ENCODE assay signal across 17 mouse cellular contexts in genomic region chr10:94095743-94096465, GRCm38 (mm10). TPM values are rescaled to one million over a fixed set of nuclear protein-coding genes. Genes with fewer than 3 reads are reported as not detected.
A peak's percentile ranks its signal among the peaks of the same experiment; 100 is the strongest.
DNase-seq lines count a peak whose midpoint lies in the region; ATAC-seq lines count a peak whose summit lies in the region.
"Had no signal": no experiment of that assay in that cellular context is flagged by ENCODE, and none has a peak within 500 bp of the region (broad histone marks: within the 10 kb centered on the region; RNA-seq: fewer than 3 reads in every experiment).

No protein-coding gene starts in this region.

- peaks cover 14% of the 10 kb centered on the region for H3K36me3 ChIP-seq in embryonic facial prominence, embryonic 13.5 days
- peaks cover 22% of the 10 kb centered on the region for H3K36me3 ChIP-seq in embryonic facial prominence, embryonic 10.5 days (replicated peaks)
- H3K36me3 ChIP-seq in liver, embryonic 12.5 days: peaks cover 26% of the 10 kb centered on the region
- H3K36me3 ChIP-seq in midbrain, embryonic 14.5 days (ENCODE audit: control insufficient read depth, insufficient read depth, low read length): 0 out of 2 replicates have a peak, but pooled peaks cover 3% of the 10 kb centered on the region
- H3K36me3 ChIP-seq: forebrain, embryonic 15.5 days; stomach, embryonic 15.5 days had no signal

- ATAC-seq in embryonic facial prominence, embryonic 13.5 days (ENCODE audit: insufficient number of reproducible peaks, insufficient read depth, low FRiP score, low TSS enrichment, low read depth): no peak
- no peak for ATAC-seq in liver, embryonic 12.5 days
- no peak for ATAC-seq in midbrain, embryonic 14.5 days (ENCODE audit: low FRiP score, low TSS enrichment)
- ATAC-seq: forebrain, embryonic 15.5 days had no signal

- H3K4me1 ChIP-seq in embryonic facial prominence, embryonic 13.5 days: peaks cover 21% of the 10 kb centered on the region
- H3K4me1 ChIP-seq in embryonic facial prominence, embryonic 10.5 days: peaks cover 18% of the 10 kb centered on the region
- peaks cover 34% of the 10 kb centered on the region for H3K4me1 ChIP-seq in liver, embryonic 12.5 days
- H3K4me1 ChIP-seq in midbrain, embryonic 14.5 days (ENCODE audit: control insufficient read depth, insufficient read depth, low read length): no peaks in the 10 kb centered on the region
- H3K4me1 ChIP-seq: forebrain, embryonic 15.5 days; limb, embryonic 15.5 days had no signal

- no peak overlapping the region for H3K27ac ChIP-seq in embryonic facial prominence, embryonic 13.5 days
- no peak overlapping the region for H3K27ac ChIP-seq in embryonic facial prominence, embryonic 10.5 days (replicated peaks)
- H3K27ac ChIP-seq in liver, embryonic 12.5 days: 0 out of 2 replicates have a peak overlapping the region, but pooled peaks have one; percentile 43
- H3K27ac ChIP-seq in midbrain, embryonic 14.5 days (replicated peaks; ENCODE audit: low read depth, low read length): no peak overlapping the region
- H3K27ac ChIP-seq: forebrain, embryonic 15.5 days; hindbrain, embryonic 10.5 days; limb, embryonic 15.5 days; stomach, embryonic 15.5 days had no signal

- H3K9me3 ChIP-seq in embryonic facial prominence, embryonic 13.5 days: peaks cover 2% of the 10 kb centered on the region; the same call in 1 of the 2 replicates
- H3K9me3 ChIP-seq in embryonic facial prominence, embryonic 10.5 days: peaks cover 5% of the 10 kb centered on the region
- H3K9me3 ChIP-seq in liver, embryonic 12.5 days (replicated peaks): no peaks in the 10 kb centered on the region
- H3K9me3 ChIP-seq in midbrain, embryonic 14.5 days (ENCODE audit: control insufficient read depth, low read length): peaks cover 6% of the 10 kb centered on the region; the same call in 1 of the 2 replicates
- H3K9me3 ChIP-seq: forebrain, embryonic 15.5 days; limb, embryonic 15.5 days; stomach, embryonic 15.5 days had no signal

- H3K4me2 ChIP-seq in embryonic facial prominence, embryonic 13.5 days: peak overlapping the region; percentile 35
- H3K4me2 ChIP-seq in liver, embryonic 12.5 days: no peak overlapping the region
- H3K4me2 ChIP-seq in midbrain, embryonic 14.5 days (ENCODE audit: low read length): no peak overlapping the region
- H3K4me2 ChIP-seq: forebrain, embryonic 15.5 days; heart, embryonic 15.5 days; limb, embryonic 15.5 days; stomach, embryonic 15.5 days had no signal

- no peak for DNase-seq in embryonic facial prominence, embryonic 10.5 days (ENCODE audit: low spot score)
- DNase-seq in liver: no peak
- peak; percentile 84 for DNase-seq in lung, postnatal 10 days
- no peak for DNase-seq in midbrain, embryonic 14.5 days
- no peak for DNase-seq in left cerebral cortex, postnatal 25 days (ENCODE audit: low spot score in 2 of 2)
- DNase-seq in urinary bladder, postnatal 36 days (ENCODE audit: low spot score in 2 of 2): no peak
- DNase-seq: adrenal gland, adult 2 months; cerebellum, postnatal 10 days; spleen, adult 18-20 months had no signal

- no peak overlapping the region for H3K4me3 ChIP-seq in embryonic facial prominence, embryonic 13.5 days
- H3K4me3 ChIP-seq in embryonic facial prominence, embryonic 10.5 days: no peak overlapping the region
- no peak overlapping the region for H3K4me3 ChIP-seq in liver, embryonic 12.5 days
- no peak overlapping the region for H3K4me3 ChIP-seq in midbrain, embryonic 14.5 days (replicated peaks; ENCODE audit: low read depth, low read length)
- H3K4me3 ChIP-seq: forebrain, embryonic 15.5 days; heart, embryonic 15.5 days; hindbrain, embryonic 10.5 days; limb, embryonic 15.5 days; stomach, embryonic 15.5 days had no signal

- no peak overlapping the region for H3K9ac ChIP-seq in embryonic facial prominence, embryonic 13.5 days
- H3K9ac ChIP-seq in liver, embryonic 12.5 days: no peak overlapping the region
- no peak overlapping the region for H3K9ac ChIP-seq in midbrain, embryonic 14.5 days (replicated peaks; ENCODE audit: low read length)
- H3K9ac ChIP-seq: forebrain, embryonic 15.5 days; heart, embryonic 15.5 days; limb, embryonic 15.5 days; stomach, embryonic 15.5 days had no signal

- intact Hi-C loops in left cerebral cortex, postnatal 25 days (cut with DNase I): no loop called here

- whole genome bisulfite sequencing in embryonic facial prominence, embryonic 13.5 days: 65% methylated on average over 17 of the region's 17 CpGs
- 83% methylated on average over 17 of the region's 17 CpGs for WGBS in embryonic facial prominence, embryonic 10.5 days
- 86% methylated on average over 17 of the region's 17 CpGs for WGBS in liver, embryonic 12.5 days (ENCODE audit: insufficient replicate concordance)
- 93% methylated on average over 17 of the region's 17 CpGs for whole genome bisulfite sequencing in midbrain, embryonic 14.5 days

- H3K27me3 ChIP-seq in embryonic facial prominence, embryonic 13.5 days: no peaks in the 10 kb centered on the region
- no peaks in the 10 kb centered on the region for H3K27me3 ChIP-seq in embryonic facial prominence, embryonic 10.5 days (replicated peaks; ENCODE audit: low read depth, poor library complexity, severe bottlenecking)
- H3K27me3 ChIP-seq in liver, embryonic 12.5 days (replicated peaks): no peaks in the 10 kb centered on the region
- H3K27me3 ChIP-seq in midbrain, embryonic 14.5 days (ENCODE audit: control insufficient read depth, insufficient read depth, low read length): no peaks in the 10 kb centered on the region
- H3K27me3 ChIP-seq: CH12.LX; forebrain, embryonic 15.5 days; heart, embryonic 15.5 days; limb, embryonic 15.5 days; stomach, embryonic 15.5 days had no signal

RNA-seq across cellular contexts. Expression of gene Nr2c1, which starts 51.9 kb away (rescaled TPM):
- 9.0 and 9.3 TPM in 2 replicates for polyA plus RNA-seq in embryonic facial prominence, embryonic 13.5 days (2015; fragmentation: Nextera tagmentation; extraction: Ambion mirVana)
- 12.1 and 12.8 TPM in 2 replicates for polyA plus RNA-seq in embryonic facial prominence, embryonic 10.5 days (2016; fragmentation: Nextera tagmentation; extraction: Ambion mirVana)
- polyA plus RNA-seq in liver, embryonic 12.5 days (2016; fragmentation: Nextera tagmentation; extraction: Ambion mirVana): 4.1 and 4.2 TPM in 2 replicates
- 7.3 and 8.6 TPM in 2 replicates for polyA plus RNA-seq in midbrain, embryonic 14.5 days (2014; fragmentation: Nextera tagmentation; extraction: Ambion mirVana)
- total RNA-seq in left cerebral cortex, postnatal 25 days (2021): 1 to 10 TPM; 7.8 to 8.3 TPM
